Mouse (Mus musculus): ENCODE data around the gene Jak2.

DNA sequence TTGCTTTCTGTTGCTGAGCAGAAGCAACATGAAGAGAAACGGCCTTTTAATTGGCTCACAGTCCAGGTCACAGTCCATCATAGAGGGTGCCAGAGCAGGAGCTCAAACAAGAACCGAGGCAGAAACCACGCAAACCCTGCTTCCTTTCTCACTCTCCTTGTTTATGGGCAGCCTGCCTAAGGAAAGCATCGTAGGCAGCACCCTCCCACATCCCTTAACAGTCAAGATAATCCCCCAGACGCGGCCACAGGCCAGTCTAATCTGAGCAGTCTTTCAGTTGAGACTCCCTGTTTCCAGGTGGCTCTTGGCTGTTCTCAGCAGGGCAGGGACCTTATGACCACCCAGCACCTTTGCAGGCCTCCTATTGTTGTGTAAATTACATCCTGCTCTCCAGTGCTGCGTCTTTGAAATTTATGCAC lies 33.8 kb downstream of the Jak2 start:
- TF ChIP-seq POLR2A (IDR thresholded peaks at IDR 0.05; ENCODE audit: insufficient read depth, low read depth, low read length), result no peak
- TF ChIP-seq CTCF (IDR thresholded peaks at IDR 0.05), result no peak
